9 mouse cellular contexts compared by ENCODE assay signal in the genomic region with DNA sequence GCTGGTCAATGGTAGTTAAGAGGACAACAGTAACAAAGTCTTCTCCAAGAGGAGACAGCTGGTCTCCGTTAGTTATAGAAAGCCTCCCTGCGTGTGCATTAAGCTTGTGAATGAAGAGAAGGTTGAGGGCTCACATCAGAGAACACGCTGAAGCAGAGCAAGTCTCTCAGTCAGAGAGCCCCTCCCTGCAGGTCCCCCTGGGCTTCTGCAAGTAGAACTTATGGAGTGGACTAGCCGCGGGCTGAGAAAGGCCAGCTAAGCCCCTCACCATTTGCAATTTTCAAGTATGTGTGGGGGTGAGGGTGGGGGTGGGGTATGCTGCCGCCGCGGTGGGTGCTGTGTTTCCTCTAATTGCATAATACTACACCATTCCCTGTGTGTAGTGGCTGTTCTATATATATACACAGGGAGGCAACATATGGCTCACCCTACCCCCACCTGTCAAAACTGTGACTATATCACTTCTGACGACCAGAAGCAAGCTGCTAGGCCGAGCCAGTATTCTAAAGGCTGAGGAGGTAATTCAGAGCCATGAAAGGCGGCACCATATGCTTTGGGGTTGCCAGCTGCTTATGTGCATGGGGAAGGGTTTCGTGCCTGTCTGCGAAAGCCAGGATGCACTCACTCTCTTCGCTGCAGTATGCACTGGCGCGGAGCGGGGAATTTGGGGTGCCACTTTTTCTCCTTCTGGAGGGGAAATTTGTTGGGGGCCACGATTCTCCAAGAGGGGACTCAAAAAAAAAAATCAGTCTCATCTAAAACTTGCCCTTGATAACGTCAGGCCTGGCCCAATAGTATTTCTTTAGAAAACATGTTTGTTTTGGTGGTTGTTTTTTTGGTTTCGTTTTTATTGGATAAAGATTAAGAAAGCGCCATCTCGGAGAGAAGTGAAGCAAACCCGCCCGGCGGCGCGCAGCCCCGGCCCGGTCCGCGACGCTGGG. TPM values are rescaled to one million over a fixed set of nuclear protein-coding genes. Genes with fewer than 3 reads are reported as not detected.
DNase-seq lines count a peak whose midpoint lies in the region; ATAC-seq lines count a peak whose summit lies in the region.
"Had no signal": no experiment of that assay in that cellular context is flagged by ENCODE, and none has a peak within 500 bp of the region (broad histone marks: within the 10 kb centered on the region; RNA-seq: fewer than 3 reads in every experiment).

No protein-coding gene starts in this region.

- peaks cover 18% of the 10 kb centered on the region for H3K4me1 ChIP-seq in heart, embryonic 13.5 days
- H3K4me1 ChIP-seq in midbrain, embryonic 14.5 days (ENCODE audit: control insufficient read depth, insufficient read depth, low read length): peaks cover 11% of the 10 kb centered on the region

- peaks cover 79% of the 10 kb centered on the region for H3K27me3 ChIP-seq in heart, embryonic 13.5 days (replicated peaks)
- peaks cover 16% of the 10 kb centered on the region for H3K27me3 ChIP-seq in midbrain, embryonic 14.5 days (ENCODE audit: control insufficient read depth, insufficient read depth, low read length)
- H3K27me3 ChIP-seq: CH12.LX had no signal

- H3K4me3 ChIP-seq in heart, embryonic 13.5 days: peak overlapping the region; percentile 72
- H3K4me3 ChIP-seq in midbrain, embryonic 14.5 days (replicated peaks; ENCODE audit: low read depth, low read length): peak overlapping the region; percentile 53

- H3K36me3 ChIP-seq in heart, embryonic 13.5 days: no peaks in the 10 kb centered on the region
- H3K36me3 ChIP-seq in midbrain, embryonic 14.5 days (ENCODE audit: control insufficient read depth, insufficient read depth, low read length): no peaks in the 10 kb centered on the region

- H3K27ac ChIP-seq in heart, embryonic 13.5 days (replicated peaks): no peak overlapping the region
- peak overlapping the region; percentile 74 for H3K27ac ChIP-seq in midbrain, embryonic 14.5 days (replicated peaks; ENCODE audit: low read depth, low read length)

- 8% methylated on average over 32 of the region's 32 CpGs for WGBS in heart, embryonic 13.5 days
- WGBS in midbrain, embryonic 14.5 days: 9% methylated on average over 32 of the region's 32 CpGs

- no peak for ATAC-seq in heart, embryonic 13.5 days (ENCODE audit: extremely low read depth, insufficient number of reproducible peaks, low FRiP score, low TSS enrichment)
- peak; percentile 47 for ATAC-seq in midbrain, embryonic 14.5 days (ENCODE audit: low FRiP score, low TSS enrichment)

- peak overlapping the region; percentile 99 for H3K4me2 ChIP-seq in heart, embryonic 13.5 days
- H3K4me2 ChIP-seq in midbrain, embryonic 14.5 days (ENCODE audit: low read length): peak overlapping the region; percentile 87

- intact Hi-C loops in heart, postnatal 25 days (cut with DNase I): no loop called here

- no peaks in the 10 kb centered on the region; the same call in 1 of the 2 replicates for H3K9me3 ChIP-seq in heart, embryonic 13.5 days
- no peaks in the 10 kb centered on the region for H3K9me3 ChIP-seq in midbrain, embryonic 14.5 days (ENCODE audit: control insufficient read depth, low read length)

- DNase-seq in heart, postnatal 25 days (ENCODE audit: low spot score): no peak
- peak; percentile 62 for DNase-seq in cerebellum, adult 8-10 months
- peak; percentile 88 to 89 for DNase-seq in frontal cortex, adult 2 months (ENCODE audit: extremely low spot score in 1 of 2, low spot score in 1 of 2)
- peak; percentile 76 to 80 for DNase-seq in layer of hippocampus, postnatal 36 days
- peak; percentile 52 for DNase-seq in midbrain, embryonic 14.5 days
- no peak for DNase-seq in spleen, postnatal 14 days (ENCODE audit: low spot score in 2 of 2)
- DNase-seq in gastrocnemius, postnatal 25 days: no peak

- H3K9ac ChIP-seq in heart, embryonic 13.5 days: peak overlapping the region; percentile 75
- H3K9ac ChIP-seq in midbrain, embryonic 14.5 days (replicated peaks; ENCODE audit: low read length): peak overlapping the region; percentile 58

RNA-seq across cellular contexts. Expression of gene Kcnk12, which starts 52.5 kb away (rescaled TPM):
- polyA plus RNA-seq in heart, embryonic 13.5 days (2015; fragmentation: Nextera tagmentation; extraction: Ambion mirVana): not detected in 2 replicates
- not detected for total RNA-seq in heart, postnatal 25 days (2021)
- polyA plus RNA-seq in frontal cortex, adult 2 months (2012; rRNA removed): 14.9 and 20.9 TPM in 2 replicates
- 10 to 100 TPM; 21.6 to 23.7 TPM for total RNA-seq in layer of hippocampus, postnatal 36 days (2021)
- polyA plus RNA-seq in midbrain, embryonic 14.5 days (2014; fragmentation: Nextera tagmentation; extraction: Ambion mirVana): 0.67 and 0.70 TPM in 2 replicates
- total RNA-seq in gastrocnemius, postnatal 25 days (2021): not detected
- total RNA-seq: CH12.LX had no signal

Comparison
In these comparisons a context has a peak if more than half of its experiments do, and no peak if none do; other contexts are left out.
1. DNase-seq: peak in cerebellum, adult 8-10 months (single experiment), frontal cortex, adult 2 months (2 of 2), layer of hippocampus, postnatal 36 days (2 of 2) and midbrain, embryonic 14.5 days (single experiment); none in heart, postnatal 25 days (single experiment), spleen, postnatal 14 days (0 of 2) and gastrocnemius, postnatal 25 days (single experiment).
2. RNA of gene Kcnk12, which starts 52.5 kb away (total RNA-seq): 21.6 to 23.7 TPM in layer of hippocampus, postnatal 36 days; not detected in heart, postnatal 25 days and not detected in gastrocnemius, postnatal 25 days; every median in the first group is over 10 times any median in the second.